ENCODE assay signal across 10 mouse cellular contexts in genomic region chr5:35198468-35198867, GRCm38 (mm10).
A peak's percentile ranks its signal among the peaks of the same experiment; 100 is the strongest.
DNase-seq lines count a peak whose midpoint lies in the region.
"Had no signal": no experiment of that assay in that cellular context is flagged by ENCODE, and none has a peak within 500 bp of the region (broad histone marks: within the 10 kb centered on the region; RNA-seq: fewer than 3 reads in every experiment).

No protein-coding gene starts in this region.

- peak; percentile 30 to 60 for DNase-seq in adrenal gland, adult (ENCODE audit: inconsistent age in 2 of 2, low spot score in 1 of 2)
- no peak for DNase-seq in adrenal gland, postnatal 4 days (ENCODE audit: low spot score in 2 of 2)
- DNase-seq in kidney, adult 18-20 months = peak; percentile 15
- no peak for DNase-seq in kidney, adult 9 months
- DNase-seq in adrenal gland, postnatal 36 days = peak; percentile 28 to 50
- DNase-seq in cerebellum, postnatal 14 days = peak; percentile 58 to 63
- no peak for DNase-seq in B cell, adult 2 months
- DNase-seq in layer of hippocampus, adult 18-20 months (ENCODE audit: low spot score in 2 of 2) = no peak
- DNase-seq: right cerebral cortex, postnatal 14 days; thymus, adult 2 months had no signal

Comparison
In these comparisons a context has a peak if more than half of its experiments do, and no peak if none do; other contexts are left out.
1. DNase-seq: peak in adrenal gland, adult (2 of 2), kidney, adult 18-20 months (single experiment), adrenal gland, postnatal 36 days (2 of 2) and cerebellum, postnatal 14 days (2 of 2); none in adrenal gland, postnatal 4 days (0 of 2), kidney, adult 9 months (single experiment), B cell, adult 2 months (0 of 2) and layer of hippocampus, adult 18-20 months (0 of 2).